Mouse (Mus musculus) midbrain, embryonic 14.5 days (tissue): ENCODE results near the gene Gm13287. TPM values are rescaled to one million over a fixed set of nuclear protein-coding genes. Genes with fewer than 3 reads are reported as not detected.
A peak's percentile ranks its signal among the peaks of the same experiment; 100 is the strongest.
"Not testable (repeated sequence)": the region's sequence is repeated elsewhere in the genome, so short reads cannot be mapped to it uniquely, and the experiment has no call there.

Experiments used
- ATAC-seq: fragments of 200-750 bp; cut with Nextera tagmentation; 2 replicates; pipeline ENCODE4 v1.8.0; 2017; ENCODE audit warnings: moderate number of reproducible peaks, moderate library complexity; ENCODE audit not compliant: low FRiP score, low TSS enrichment
- DNase-seq: peaks from one replicate; pipeline ENCODE4 v3.0.0-alpha.2; 2015
- H3K27ac ChIP-seq: fragments of 300-500 bp; sonication (generic); replicated peaks from 2 replicates; pipeline ENCODE4 v1.5.1; 2014; ENCODE audit warnings: mild to moderate bottlenecking, low read depth, low read length, moderate library complexity
- H3K27me3 ChIP-seq: fragments of 300-500 bp; sonication (generic); 2 replicates; pipeline ENCODE4 v1.6.1; 2014; ENCODE audit warnings: low read length, control low read depth, mixed read lengths; ENCODE audit not compliant: control insufficient read depth, insufficient read depth
- H3K36me3 ChIP-seq: fragments of 300-500 bp; sonication (generic); 2 replicates; pipeline ENCODE4 v1.6.1; 2014; ENCODE audit warnings: low read length, control low read depth; ENCODE audit not compliant: control insufficient read depth, insufficient read depth
- H3K4me1 ChIP-seq: fragments of 300-500 bp; sonication (generic); 2 replicates; pipeline ENCODE4 v1.6.1; 2014; ENCODE audit warnings: mild to moderate bottlenecking, antibody characterized with exemption, low read length, control low read depth; ENCODE audit not compliant: control insufficient read depth, insufficient read depth
- H3K4me2 ChIP-seq: fragments of 300-500 bp; sonication (generic); 2 replicates; pipeline ENCODE4 v1.6.1; 2014; ENCODE audit warnings: mild to moderate bottlenecking, low read length, moderate library complexity
- H3K4me3 ChIP-seq: fragments of 300-500 bp; sonication (generic); replicated peaks from 2 replicates; pipeline ENCODE4 v1.5.1; 2014; ENCODE audit warnings: low read depth, low read length
- H3K9ac ChIP-seq: fragments of 300-500 bp; sonication (generic); replicated peaks from 2 replicates; pipeline ENCODE4 v1.6.1; 2014; ENCODE audit warnings: mild to moderate bottlenecking, low read length, moderate library complexity
- H3K9me3 ChIP-seq: fragments of 300-500 bp; sonication (generic); 2 replicates; pipeline ENCODE4 v1.6.1; 2016; ENCODE audit warnings: low read length, control low read depth, mixed read lengths; ENCODE audit not compliant: control insufficient read depth
- WGBS: fragments of 180-500 bp; shearing (Covaris S2); extraction: QIAGEN DNeasy Blood & Tissue Kit; methylation state at CpG from one replicate; pipeline ENCODE4 v1.1.7; 2014; 5-methylcytosine and 5-hydroxymethylcytosine counted together
- polyA plus RNA-seq: library from polyadenylated mRNA; unstranded; fragments of >200 nt; fragmentation: Nextera tagmentation; extraction: Ambion mirVana; gene quantifications from 2 replicates; pipeline ENCODE4 v1.2.1, GENCODE M21; 2014

Gm13287 gene
- polyA plus RNA-seq, 1 experiment from 2014 or later: not detected

- not testable (repeated sequence) for ATAC-seq, H3K9me3 ChIP-seq, H3K27ac ChIP-seq, H3K36me3 ChIP-seq, DNase-seq, H3K4me3 ChIP-seq, H3K4me2 ChIP-seq, H3K4me1 ChIP-seq, H3K9ac ChIP-seq, H3K27me3 ChIP-seq
- WGBS: 0% methylated on average over 4 of the region's 28 CpGs
These were observed 14.7 kb upstream of the Gm13287 start, which contains the start of gene Gm13277 for GRCm38 (mm10) chr4:88788402-88788801. Gene Gm13277 (plus strand): TSS chr4:88788632.

- H3K4me2 ChIP-seq, DNase-seq, ATAC-seq, H3K27ac ChIP-seq, H3K9ac ChIP-seq, H3K36me3 ChIP-seq, H3K27me3 ChIP-seq, H3K4me3 ChIP-seq, H3K9me3 ChIP-seq, H3K4me1 ChIP-seq: not testable (repeated sequence)
- WGBS: no CpG with 5 or more reads among the region's 28 CpGs
These were observed 11.8 kb upstream of the Gm13287 start, which contains the start of gene Gm13278 for GRCm38 (mm10) chr4:88791250-88791649. Gene Gm13278 (plus strand): TSS chr4:88791550.

GRCm38 (mm10) chr4:88793936-88794675 lies 8.9 kb upstream of the Gm13287 start, which contains the start of gene Gm13275:
Gene Gm13275 (plus strand): TSS chr4:88794487.
- not testable (repeated sequence) for H3K27me3 ChIP-seq, DNase-seq, H3K36me3 ChIP-seq, H3K9ac ChIP-seq, H3K9me3 ChIP-seq, H3K4me1 ChIP-seq, H3K27ac ChIP-seq, ATAC-seq, H3K4me3 ChIP-seq, H3K4me2 ChIP-seq
- 0% methylated on average over 10 of the region's 52 CpGs for WGBS

GRCm38 (mm10) chr4:88797097-88797496 lies 6.0 kb upstream of the Gm13287 start, which contains the start of gene Gm13279:
Gene Gm13279 (plus strand): TSS chr4:88797397.
- not testable (repeated sequence) for H3K4me3 ChIP-seq, DNase-seq, H3K36me3 ChIP-seq, H3K27ac ChIP-seq, ATAC-seq, H3K9me3 ChIP-seq, H3K27me3 ChIP-seq, H3K9ac ChIP-seq, H3K4me1 ChIP-seq, H3K4me2 ChIP-seq
- WGBS: no CpG with 5 or more reads among the region's 28 CpGs

GRCm38 (mm10) chr4:88799365-88799764 lies 3.7 kb upstream of the Gm13287 start, which contains the start of gene Gm13285:
Gene Gm13285 (plus strand): TSS chr4:88799665.
- not testable (repeated sequence) for H3K4me2 ChIP-seq, H3K4me1 ChIP-seq, H3K9me3 ChIP-seq, H3K27me3 ChIP-seq, H3K9ac ChIP-seq, H3K4me3 ChIP-seq, H3K27ac ChIP-seq, H3K36me3 ChIP-seq, DNase-seq, ATAC-seq
- WGBS: 14% methylated on average over 3 of the region's 7 CpGs

GRCm38 (mm10) chr4:88805231-88805630 lies 2.2 kb downstream of the Gm13287 start, which contains the start of gene Gm13288:
Gene Gm13288 (plus strand): TSS chr4:88805531.
- not testable (repeated sequence) for H3K27ac ChIP-seq, DNase-seq, ATAC-seq, H3K27me3 ChIP-seq, H3K36me3 ChIP-seq, H3K9me3 ChIP-seq, H3K4me1 ChIP-seq, H3K9ac ChIP-seq
- WGBS: no CpG with 5 or more reads among the region's 8 CpGs
- Histone ChIP-seq H3K4me2 (peak within 1 kb of the TSS; percentile 38), H3K4me3 (0 out of 2 replicates have a peak within 1 kb of the TSS, but pooled peaks have one; percentile 14)

GRCm38 (mm10) chr4:88805761-88806160 lies 2.7 kb downstream of the Gm13287 start:
- not testable (repeated sequence) for H3K36me3 ChIP-seq, DNase-seq, H3K27ac ChIP-seq, H3K9me3 ChIP-seq, H3K27me3 ChIP-seq, H3K4me1 ChIP-seq, H3K9ac ChIP-seq, ATAC-seq
- WGBS: 0% methylated on average over 3 of the region's 34 CpGs
- H3K4me3 ChIP-seq: 0 out of 2 replicates have a peak overlapping the region, but pooled peaks have one; percentile 14
- H3K4me2 ChIP-seq: peak overlapping the region; percentile 38

- 66% methylated on average over 3 of the region's 3 CpGs for WGBS
- Histone ChIP-seq H3K4me2 (no peak within 1 kb of the TSS), H3K9me3 (no peaks in the 10 kb centered on the region), H3K27me3 (no peaks in the 10 kb centered on the region), H3K27ac (no peak within 1 kb of the TSS), H3K4me1 (no peaks in the 10 kb centered on the region), H3K36me3 (no peaks in the 10 kb centered on the region), H3K9ac (no peak within 1 kb of the TSS), H3K4me3 (no peak within 1 kb of the TSS)
- ATAC-seq: no peak
- DNase-seq: no peak
These were observed 12.9 kb downstream of the Gm13287 start, which contains the start of gene Ifna7 for GRCm38 (mm10) chr4:88815928-88816327. Gene Ifna7 (plus strand): TSS chr4:88816228.

GRCm38 (mm10) chr4:88819659-88820058 lies 16.6 kb downstream of the Gm13287 start, which contains the start of gene Ifna11:
Gene Ifna11 (plus strand): TSS chr4:88819959.
- Histone ChIP-seq H3K4me1 (no peaks in the 10 kb centered on the region), H3K27ac (no peak within 1 kb of the TSS), H3K27me3 (no peaks in the 10 kb centered on the region), H3K4me2 (no peak within 1 kb of the TSS), H3K36me3 (no peaks in the 10 kb centered on the region), H3K9ac (no peak within 1 kb of the TSS), H3K4me3 (no peak within 1 kb of the TSS), H3K9me3 (no peaks in the 10 kb centered on the region)
- DNase-seq (no peak), ATAC-seq (no peak)
- WGBS: 97% methylated on average over 1 of the region's 1 CpGs
